Mouse (Mus musculus): ENCODE data around the gene Zfp780b.
"Not testable (repeated sequence)": the region's sequence is repeated elsewhere in the genome, so short reads cannot be mapped to it uniquely, and the experiment has no call there.

The Zfp780b gene

DNA sequence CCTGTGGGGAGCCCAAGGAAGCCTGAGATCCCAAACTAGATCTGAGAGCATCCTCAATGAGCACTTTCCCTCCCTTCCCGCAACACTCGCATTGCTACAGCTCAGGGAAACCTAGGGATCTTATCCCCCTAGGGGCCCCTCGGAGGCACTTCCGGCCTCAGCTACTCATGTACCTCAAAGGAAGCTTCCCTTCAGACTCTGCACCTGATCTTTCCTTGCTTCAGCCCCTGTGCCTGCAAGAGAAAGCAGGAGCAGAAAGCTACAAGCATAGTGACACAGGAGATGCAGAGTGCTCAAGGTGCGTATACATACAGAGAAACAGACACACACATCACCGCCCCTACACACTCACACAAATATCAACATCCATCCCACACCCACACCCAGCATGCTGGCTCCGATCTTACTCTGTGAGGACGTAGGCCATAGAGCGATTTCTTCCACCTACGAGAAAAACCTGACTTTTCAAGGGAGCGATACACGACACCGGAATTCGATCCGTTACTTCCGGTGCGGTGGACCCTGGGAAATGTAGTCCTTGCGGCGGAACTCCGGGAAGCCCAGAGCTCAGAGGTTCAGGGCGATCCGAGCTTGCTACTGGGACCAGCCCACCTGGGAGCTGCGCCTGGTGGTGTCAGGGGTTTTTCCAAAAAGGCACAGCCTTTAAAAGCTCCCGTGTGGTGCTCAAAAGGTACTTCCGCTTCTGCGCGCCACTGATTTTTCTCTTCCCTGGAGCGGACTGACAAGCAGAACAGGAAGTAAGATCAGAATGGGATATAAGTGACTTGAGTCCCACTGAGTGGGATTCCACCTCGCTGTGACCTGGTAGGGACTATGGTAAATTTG lies at the start of gene Zfp780b:
Gene Zfp780b, minus strand, starts transcription at position 489 of the 846 bp plus-strand sequence.
- in situ Hi-C loops (cut with MboI; ENCODE audit: low sequenced_read_pairs) = no loop called here

DNA sequence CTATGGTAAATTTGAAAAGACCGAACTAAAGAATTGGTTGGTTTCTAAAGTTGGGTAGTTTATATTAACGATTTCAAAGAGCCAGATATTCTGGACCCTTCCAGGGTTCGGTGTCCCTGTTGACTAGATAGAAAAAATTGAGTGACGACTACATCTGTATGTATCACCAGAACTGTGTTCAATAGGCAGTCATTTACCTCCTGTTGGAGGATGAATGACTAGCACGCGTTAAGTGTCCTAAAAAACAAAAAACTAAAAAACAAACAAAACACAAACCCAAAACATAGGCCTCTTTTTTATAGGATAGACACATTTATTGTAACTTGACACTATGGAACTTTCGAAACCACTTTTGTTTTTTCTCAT lies 35.5 kb upstream of the Zfp780b start:
- in situ Hi-C loops (cut with MboI; ENCODE audit: low sequenced_read_pairs) = no loop called here

DNA sequence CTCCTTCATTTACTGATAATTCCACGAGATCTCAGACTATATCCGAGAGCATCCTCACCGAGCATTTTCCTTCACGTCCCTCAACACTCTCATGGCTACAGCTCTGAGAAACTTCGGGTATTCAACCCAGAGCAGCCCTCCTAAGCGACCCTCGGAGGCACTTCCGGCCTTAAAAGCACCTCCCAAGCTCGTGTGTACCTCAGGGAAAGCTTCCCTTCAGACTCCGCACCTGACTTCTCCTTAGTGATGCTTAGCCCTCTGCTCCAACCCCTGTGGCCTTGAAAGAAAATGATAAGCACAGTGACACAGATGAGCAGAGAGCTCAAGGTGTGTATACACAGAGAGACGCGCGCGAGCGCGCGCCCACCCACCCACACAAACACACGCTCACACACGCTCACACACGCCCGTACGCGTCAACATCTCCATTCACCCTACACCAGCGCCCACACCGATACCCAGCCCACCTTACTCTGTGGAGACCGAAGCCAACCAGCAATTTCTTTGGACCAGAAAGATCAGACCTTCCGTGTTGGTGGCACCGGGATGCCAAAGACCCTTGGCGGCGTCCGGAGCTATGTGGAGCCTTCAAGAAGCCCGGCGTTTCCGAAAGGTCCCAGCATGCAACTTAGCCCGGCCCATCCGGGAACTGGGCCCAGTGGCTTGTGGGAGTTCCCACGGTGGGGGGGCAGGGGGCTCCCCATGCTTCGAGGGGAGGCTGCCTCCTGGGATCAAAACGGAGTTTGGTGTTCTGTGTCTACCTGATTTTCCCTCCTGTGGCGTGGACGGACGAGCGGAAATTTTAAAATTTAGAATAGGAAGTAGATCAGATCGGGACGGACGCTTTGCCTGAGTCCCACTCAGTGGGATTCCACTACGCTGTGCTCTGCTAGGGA lies 34.8 kb upstream of the Zfp780b start, which contains the start of gene Zfp850:
Gene Zfp850, minus strand, starts transcription at position 567 of the 896 bp plus-strand sequence.
- in situ Hi-C loops (cut with MboI; ENCODE audit: low sequenced_read_pairs) = no loop called here

DNA sequence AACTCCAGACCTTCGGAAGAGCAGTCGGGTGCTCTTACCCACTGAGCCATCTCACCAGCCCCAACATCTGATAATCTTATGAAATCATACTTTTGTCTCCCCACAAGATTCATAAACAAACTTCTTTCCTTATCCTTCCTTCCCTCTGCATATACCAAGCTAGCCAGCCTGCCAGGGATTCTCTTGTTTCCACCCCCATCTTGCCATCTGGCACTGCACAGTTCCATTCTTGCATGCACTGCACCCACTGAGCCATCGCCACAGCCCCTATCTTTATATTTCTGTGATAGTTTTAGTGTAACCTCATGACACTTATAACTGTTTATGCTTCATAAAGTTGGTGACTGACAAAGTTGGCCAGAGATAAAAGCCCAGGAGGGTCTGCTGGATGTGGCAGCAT lies 31.3 kb upstream of the Zfp780b start:
- in situ Hi-C loops (cut with MboI; ENCODE audit: low sequenced_read_pairs) = no loop called here

DNA sequence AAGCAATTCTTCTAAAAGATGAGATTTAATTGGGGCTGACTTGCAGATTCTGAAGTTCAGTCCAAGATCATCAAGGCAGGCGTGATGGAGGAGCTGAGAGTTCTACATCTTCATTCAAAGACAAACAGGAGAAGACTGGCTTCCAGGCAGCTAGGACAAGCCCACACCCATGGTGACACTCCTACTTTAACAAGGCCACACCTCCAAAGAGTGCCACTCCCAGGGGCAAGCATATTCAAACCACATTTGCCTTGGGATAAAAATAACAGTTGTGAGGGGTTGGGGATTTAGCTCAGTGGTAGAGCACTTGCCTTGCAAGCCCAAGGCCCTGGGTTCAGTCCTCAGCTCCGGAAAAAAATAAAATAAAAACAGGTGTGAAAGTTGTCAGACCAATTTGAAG lies 3.2 kb upstream of the Zfp780b start:
- in situ Hi-C loops (cut with MboI; ENCODE audit: low sequenced_read_pairs) = no loop called here

DNA sequence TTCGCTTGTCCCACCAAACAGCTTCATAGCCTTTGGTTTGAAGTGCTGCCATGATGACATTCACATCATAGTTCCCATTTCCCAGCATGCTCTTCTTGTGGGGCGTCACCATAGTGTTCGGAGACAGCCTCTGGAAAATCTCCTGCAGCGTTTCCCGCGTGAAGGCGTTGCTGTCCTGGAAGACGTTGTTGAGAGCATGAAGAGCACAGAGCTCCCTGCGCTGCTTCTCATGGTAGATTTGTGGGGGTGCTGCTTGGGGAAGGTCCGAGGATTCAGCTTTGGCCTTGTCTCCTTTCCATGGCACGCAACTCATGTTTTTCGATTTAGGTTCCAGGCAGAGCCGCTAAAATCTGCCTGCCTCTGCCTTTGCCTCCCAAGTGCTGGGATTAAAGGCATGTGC lies 29.5 kb downstream of the Zfp780b start:
- in situ Hi-C loops (cut with MboI; ENCODE audit: low sequenced_read_pairs) = not testable (repeated sequence)

DNA sequence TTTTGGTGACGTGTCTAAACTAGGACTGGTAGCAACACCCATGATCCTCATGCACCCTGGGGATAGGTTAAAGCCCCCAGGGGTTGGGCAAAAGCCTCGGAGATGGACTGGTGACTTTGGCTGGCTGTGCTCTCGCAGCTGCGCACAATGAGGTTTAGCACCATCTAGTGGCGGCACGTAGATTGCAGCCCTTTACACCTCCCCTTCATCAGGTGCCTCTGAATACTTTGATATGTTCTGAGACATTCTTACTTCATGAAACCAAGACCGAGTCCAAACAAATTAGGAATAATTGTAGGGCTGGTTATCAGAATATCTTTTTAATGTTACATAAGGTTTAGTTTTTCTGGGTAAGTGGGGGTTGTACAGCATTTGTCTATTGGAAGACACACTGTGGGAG lies 37.1 kb downstream of the Zfp780b start:
- in situ Hi-C loops (cut with MboI; ENCODE audit: low sequenced_read_pairs) = not testable (repeated sequence)

DNA sequence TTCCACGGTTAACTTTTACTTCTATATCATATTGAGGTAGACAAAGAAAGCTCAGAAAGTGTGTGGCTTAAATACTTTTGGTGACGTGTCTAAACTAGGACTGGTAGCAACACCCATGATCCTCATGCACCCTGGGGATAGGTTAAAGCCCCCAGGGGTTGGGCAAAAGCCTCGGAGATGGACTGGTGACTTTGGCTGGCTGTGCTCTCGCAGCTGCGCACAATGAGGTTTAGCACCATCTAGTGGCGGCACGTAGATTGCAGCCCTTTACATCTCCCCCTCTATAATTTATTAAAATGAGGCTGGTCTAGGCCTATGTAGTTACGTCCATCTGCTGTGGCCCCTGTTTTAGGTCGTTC lies 45.2 kb downstream of the Zfp780b start:
- in situ Hi-C loops (cut with MboI; ENCODE audit: low sequenced_read_pairs) = not testable (repeated sequence)

DNA sequence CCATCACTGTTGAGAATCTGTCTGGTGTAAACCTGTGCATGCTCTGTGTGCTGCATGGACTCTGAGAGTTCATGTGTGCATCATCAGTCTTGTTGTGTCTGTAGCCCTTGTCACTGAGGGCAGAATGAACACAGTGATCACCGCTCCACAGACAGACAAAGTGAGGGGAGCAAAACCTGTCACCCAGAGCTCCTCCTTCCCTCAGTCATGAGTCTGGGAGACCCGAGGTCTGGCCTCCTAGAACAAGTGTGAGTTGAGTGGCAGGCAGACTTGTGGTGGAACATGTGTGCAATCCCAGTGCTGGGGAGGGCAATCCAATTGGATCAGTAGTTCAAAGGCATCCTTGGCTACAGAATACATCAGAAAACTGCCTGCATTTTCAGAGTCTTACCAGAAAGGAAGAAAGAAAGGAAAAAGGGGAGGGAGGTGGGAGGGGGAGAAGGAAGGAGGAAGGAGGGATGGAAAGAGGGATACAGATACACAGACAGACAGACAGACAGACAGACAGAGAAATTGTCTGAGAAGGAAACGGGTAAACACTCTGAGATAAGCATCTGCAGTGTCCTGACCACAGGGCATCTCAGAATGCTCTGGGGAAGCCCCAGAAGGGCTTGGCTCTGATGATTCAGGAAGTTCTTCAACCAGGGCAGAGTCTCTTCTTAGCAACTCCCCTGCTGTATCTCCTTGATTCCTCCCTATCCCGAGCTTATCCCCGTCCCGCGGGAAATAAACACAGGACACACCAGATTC lies 45.7 kb downstream of the Zfp780b start:
- in situ Hi-C loops (cut with MboI; ENCODE audit: low sequenced_read_pairs) = no loop called here

DNA sequence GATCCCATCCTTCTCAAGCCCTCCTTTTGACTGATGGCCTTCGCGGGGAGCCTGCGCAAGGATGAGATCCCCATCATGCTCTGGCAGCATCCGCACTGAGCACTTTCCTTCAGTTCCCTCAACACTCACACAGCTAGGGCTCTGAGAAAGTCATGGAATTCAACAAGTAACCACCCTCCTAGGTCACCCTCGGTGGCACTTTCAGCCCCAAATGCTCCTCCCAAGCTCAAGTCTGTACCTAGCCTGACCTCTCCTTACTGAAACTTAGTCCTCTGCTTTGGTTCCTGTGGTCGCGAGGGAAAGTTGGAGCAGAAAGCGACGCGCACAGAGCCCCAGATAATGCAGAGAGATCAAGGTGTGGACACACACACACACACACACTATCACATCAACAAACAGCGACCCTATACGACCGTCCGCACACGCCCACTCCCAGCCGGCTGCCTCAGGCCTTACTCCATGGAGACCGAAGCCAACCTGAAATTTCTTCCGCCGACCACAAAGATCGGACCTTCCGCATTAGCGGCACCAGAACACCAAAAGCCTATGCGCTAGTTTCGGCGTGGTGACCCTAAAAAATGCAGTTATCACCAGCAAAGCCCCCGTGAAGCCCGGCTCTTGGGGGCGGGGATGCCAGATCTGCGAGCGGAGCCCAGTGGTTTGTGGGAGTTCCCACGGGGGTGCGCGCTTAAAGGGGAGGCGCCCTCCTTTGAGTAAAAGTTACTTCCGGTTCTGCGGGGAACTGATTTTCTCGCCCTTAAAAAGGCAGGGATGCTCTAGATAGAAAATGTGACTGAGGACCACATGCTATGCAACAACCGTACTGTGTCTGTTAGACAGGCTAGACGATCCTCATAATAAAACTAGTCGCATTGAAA lies 49.9 kb downstream of the Zfp780b start, which contains the start of gene Zfp974:
Gene Zfp974, minus strand, starts transcription at position 643 of the 878 bp plus-strand sequence.
- in situ Hi-C loops (cut with MboI; ENCODE audit: low sequenced_read_pairs) = no loop called here

DNA sequence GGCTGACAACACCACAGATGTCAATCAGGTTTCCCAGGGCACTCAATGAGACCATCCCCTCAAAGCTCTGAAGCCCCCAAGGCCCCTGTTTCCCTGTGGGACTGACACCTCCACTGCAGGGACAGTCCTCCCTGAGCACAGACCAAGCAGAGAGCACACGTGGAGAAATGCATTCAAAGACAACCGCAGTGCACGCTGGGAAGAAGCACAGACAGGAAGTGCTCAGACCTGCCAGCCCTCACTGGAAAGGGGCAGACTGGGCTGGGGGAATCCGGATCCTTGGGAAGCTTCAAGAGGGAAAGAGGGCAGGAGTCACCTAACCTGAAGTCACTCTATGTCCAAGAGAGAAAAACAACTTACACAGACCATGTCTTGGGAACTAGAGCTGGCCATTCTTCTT lies 51.9 kb downstream of the Zfp780b start:
- in situ Hi-C loops (cut with MboI; ENCODE audit: low sequenced_read_pairs) = not testable (repeated sequence)

DNA sequence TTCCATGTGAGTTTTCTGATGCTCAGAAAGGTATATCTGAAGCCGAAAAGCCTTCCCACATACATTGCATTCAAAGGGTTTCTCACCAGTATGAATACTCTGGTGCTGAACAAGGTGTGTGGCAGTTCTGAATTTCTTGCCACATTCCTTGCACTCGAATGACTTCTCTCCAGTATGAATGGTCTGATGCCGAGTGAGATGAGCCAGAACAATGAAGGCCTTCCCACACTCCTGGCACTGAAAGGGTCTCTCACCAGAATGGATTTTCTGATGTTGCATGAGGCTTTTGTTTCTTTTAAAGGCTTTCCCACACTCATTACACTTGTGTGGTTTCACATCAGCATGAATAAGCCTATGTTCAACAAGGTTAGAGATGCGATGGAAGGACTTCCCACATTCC lies 68.0 kb downstream of the Zfp780b start:
- in situ Hi-C loops (cut with MboI; ENCODE audit: low sequenced_read_pairs) = not testable (repeated sequence)
